Mouse (Mus musculus) CD4-positive naive resting alpha-beta T cell, adult 76 days (primary cell): Measurements from ENCODE around the gene Fam117a. TPM values are rescaled to one million over a fixed set of nuclear protein-coding genes. Genes with fewer than 3 reads are reported as not detected.

ENCODE experiments used
- total RNA-seq: library from RNA; stranded (reverse); gene quantifications from one replicate; pipeline ENCODE4 v1.2.4, GENCODE M21; 2023

Fam117a gene
- 83.3 TPM for total RNA-seq

GRCm38 (mm10) chr11:95336568-95337128 is at the start of gene Fam117a:
Fam117a (plus strand) TSS chr11:95337018.

GRCm38 (mm10) chr11:95310007-95310647 is 26.7 kb upstream of the Fam117a start, which contains the start of gene Kat7:
Kat7 (minus strand) TSS chr11:95310246.

DNA sequence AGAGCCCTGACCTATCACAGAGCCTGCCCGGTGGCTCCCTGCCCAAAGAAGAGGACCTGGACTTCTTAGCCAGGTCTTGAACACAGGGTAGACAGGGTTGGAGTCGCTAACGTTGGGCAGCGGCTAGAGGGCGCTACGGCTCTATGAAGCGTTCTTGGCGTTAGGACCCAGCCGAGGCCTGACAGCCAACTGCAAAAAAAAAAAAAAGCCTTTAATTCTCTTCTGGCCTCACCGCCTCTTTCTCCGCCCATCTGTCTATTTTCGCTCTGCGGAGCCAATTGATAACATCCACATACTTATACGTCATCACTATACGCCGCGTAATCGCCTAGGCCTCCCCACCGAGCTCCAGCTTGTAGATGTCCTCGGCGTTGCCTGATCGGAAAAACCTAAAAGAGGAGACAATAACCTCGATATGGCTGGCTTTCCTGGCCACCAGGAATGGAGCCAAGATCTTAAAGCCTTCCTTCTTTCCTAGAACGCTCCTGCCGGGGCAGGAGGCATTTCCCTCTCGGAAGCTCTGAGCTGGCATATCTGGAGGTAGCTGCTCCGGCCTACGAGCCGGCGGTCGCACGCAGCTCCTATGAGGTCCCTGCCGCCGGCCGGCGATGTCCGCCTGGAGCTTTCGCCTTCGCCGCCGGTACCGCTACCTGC is 47.6 kb downstream of the Fam117a start, which contains the start of gene Slc35b1:
Slc35b1 (plus strand) TSS at position 374 of the 654 bp plus-strand sequence.

GRCm38 (mm10) chr11:95413641-95414535 is 77.1 kb downstream of the Fam117a start, which contains the start of gene Spop:
Spop (plus strand) TSS chr11:95414080.

Other genes starting within 250 kb of the Fam117a start
- not detected for gene Dlx3, start 216.9 kb upstream of the Fam117a start, total RNA-seq
- gene Dlx4, start 190.8 kb upstream of the Fam117a start, total RNA-seq = not detected
- not detected for gene Tac4, start 75.5 kb upstream of the Fam117a start, total RNA-seq
- gene Kat7, start 26.8 kb upstream of the Fam117a start, total RNA-seq = 102 TPM
- gene Slc35b1, start 47.7 kb downstream of the Fam117a start, total RNA-seq = 65.7 TPM
- 82.8 TPM for gene Spop, start 77.1 kb downstream of the Fam117a start, total RNA-seq
- gene Nxph3, start 177.6 kb downstream of the Fam117a start, total RNA-seq = not detected